Mouse (Mus musculus): Measurements from ENCODE around the gene Zfp512. TPM values are rescaled to one million over a fixed set of nuclear protein-coding genes. Genes with fewer than 3 reads are reported as not detected.

The Zfp512 gene
- polyA plus RNA-seq, 1 experiment from 2014 or later, result 44.5 TPM

Other genes starting within 250 kb of the Zfp512 start
- 124 and 125 TPM in 2 replicates for gene Ppm1g, start 231.7 kb upstream of the Zfp512 start, polyA plus RNA-seq (2015; fragmentation: Nextera tagmentation; extraction: Ambion mirVana)
- 140 and 141 TPM in 2 replicates for gene Nrbp1, start 211.6 kb upstream of the Zfp512 start, polyA plus RNA-seq (2015; fragmentation: Nextera tagmentation; extraction: Ambion mirVana)
- gene Gm9970, start 211.2 kb upstream of the Zfp512 start, polyA plus RNA-seq (2015; fragmentation: Nextera tagmentation; extraction: Ambion mirVana), result 0.44 and 0.53 TPM in 2 replicates
- gene Krtcap3, start 200.7 kb upstream of the Zfp512 start, polyA plus RNA-seq (2015; fragmentation: Nextera tagmentation; extraction: Ambion mirVana), result 65.4 and 66.6 TPM in 2 replicates
- gene Ift172, start 161.3 kb upstream of the Zfp512 start, polyA plus RNA-seq (2015; fragmentation: Nextera tagmentation; extraction: Ambion mirVana), result 27.2 and 31.1 TPM in 2 replicates
- gene Fndc4, start 156.4 kb upstream of the Zfp512 start, polyA plus RNA-seq (2015; fragmentation: Nextera tagmentation; extraction: Ambion mirVana), result 38.3 and 38.6 TPM in 2 replicates
- gene Gckr, start 155.0 kb upstream of the Zfp512 start, polyA plus RNA-seq (2015; fragmentation: Nextera tagmentation; extraction: Ambion mirVana), result 0.86 and 1.4 TPM in 2 replicates
- 0.10 TPM in 1 of 2 replicates, not detected in the other for gene 4930548H24Rik, start 33.3 kb downstream of the Zfp512 start, polyA plus RNA-seq (2015; fragmentation: Nextera tagmentation; extraction: Ambion mirVana)
- 46.4 and 48.2 TPM in 2 replicates for gene Gpn1, start 42.3 kb downstream of the Zfp512 start, polyA plus RNA-seq (2015; fragmentation: Nextera tagmentation; extraction: Ambion mirVana)
- 26.2 and 29.6 TPM in 2 replicates for gene Slc4a1ap, start 74.6 kb downstream of the Zfp512 start, polyA plus RNA-seq (2015; fragmentation: Nextera tagmentation; extraction: Ambion mirVana)
- 19.7 and 20.1 TPM in 2 replicates for gene Supt7l, start 75.4 kb downstream of the Zfp512 start, polyA plus RNA-seq (2015; fragmentation: Nextera tagmentation; extraction: Ambion mirVana)
- gene Mrpl33, start 144.5 kb downstream of the Zfp512 start, polyA plus RNA-seq (2015; fragmentation: Nextera tagmentation; extraction: Ambion mirVana), result 309 and 347 TPM in 2 replicates
- gene Rbks, start 245.2 kb downstream of the Zfp512 start, polyA plus RNA-seq (2015; fragmentation: Nextera tagmentation; extraction: Ambion mirVana), result 8.0 TPM in 2 replicates
- 58.2 and 66.8 TPM in 2 replicates for gene Babam2, start 245.3 kb downstream of the Zfp512 start, polyA plus RNA-seq (2015; fragmentation: Nextera tagmentation; extraction: Ambion mirVana)

Measured in stomach, embryonic 15.5 days (tissue).